Mouse (Mus musculus): ENCODE data around the gene Lrig1.

The Lrig1 gene

DNA sequence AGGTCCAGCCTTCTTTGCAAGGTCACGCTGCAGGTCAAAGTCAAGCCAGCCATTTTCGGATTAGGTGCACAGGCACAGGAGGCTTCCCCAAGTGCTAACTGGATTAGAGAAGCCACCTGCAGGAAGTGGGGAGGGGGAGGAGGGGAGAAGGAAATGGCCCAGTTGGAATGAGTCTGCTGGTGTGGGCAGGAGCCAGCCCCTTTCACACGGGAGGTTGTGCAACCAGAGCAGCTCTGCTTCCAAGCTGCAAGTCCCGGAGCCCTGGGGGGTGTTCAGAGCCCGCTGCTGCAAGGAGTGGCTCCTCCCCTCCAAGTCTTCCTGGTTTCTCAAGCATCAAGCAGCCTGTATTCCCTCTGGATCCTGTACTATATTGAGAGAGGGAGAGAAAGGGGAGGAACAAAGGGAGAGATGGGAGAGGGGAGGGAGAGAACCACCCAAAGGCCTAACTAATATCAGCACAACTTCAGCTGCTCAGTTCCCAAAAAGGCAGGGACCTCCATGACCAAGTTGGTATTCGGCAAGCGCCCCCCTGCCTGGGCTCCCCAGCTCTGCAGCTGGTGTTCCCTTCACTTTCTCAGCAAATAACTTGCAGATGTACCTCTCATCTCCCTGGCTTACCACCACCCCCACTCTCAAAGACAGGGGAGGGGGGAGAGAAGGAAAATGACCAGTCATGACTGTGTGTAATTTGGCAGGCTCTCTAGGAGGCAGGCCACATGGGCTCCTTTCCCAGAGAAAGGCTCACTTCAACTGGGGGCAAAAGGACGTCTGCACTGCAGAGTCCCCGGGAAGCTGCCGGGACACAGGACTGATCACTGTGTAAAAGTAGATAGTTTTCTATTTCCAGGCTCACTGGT, 52.2 kb downstream of the Lrig1 start:
- DNase-seq (ENCODE audit: low spot score), result peak; percentile 57

DNA sequence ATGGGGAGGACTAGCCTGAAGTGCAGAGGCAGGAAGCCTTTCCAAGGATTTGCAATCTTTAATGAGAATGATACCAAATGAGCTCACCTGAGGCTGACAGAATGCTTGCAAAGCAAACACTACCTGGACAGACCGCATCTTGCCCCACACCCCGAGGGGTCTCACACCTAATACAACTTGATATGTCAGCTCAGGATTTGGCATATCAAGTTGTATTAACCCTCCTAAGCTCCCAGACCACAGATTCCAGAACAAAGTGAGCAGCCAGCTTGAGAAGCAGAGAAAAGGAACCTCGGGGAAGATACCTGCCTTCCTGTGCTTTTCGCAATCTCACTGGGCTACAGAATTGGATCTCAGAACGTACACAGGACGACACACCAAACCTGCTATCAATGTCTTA, 53.1 kb downstream of the Lrig1 start:
- DNase-seq (ENCODE audit: low spot score), result no peak

DNA sequence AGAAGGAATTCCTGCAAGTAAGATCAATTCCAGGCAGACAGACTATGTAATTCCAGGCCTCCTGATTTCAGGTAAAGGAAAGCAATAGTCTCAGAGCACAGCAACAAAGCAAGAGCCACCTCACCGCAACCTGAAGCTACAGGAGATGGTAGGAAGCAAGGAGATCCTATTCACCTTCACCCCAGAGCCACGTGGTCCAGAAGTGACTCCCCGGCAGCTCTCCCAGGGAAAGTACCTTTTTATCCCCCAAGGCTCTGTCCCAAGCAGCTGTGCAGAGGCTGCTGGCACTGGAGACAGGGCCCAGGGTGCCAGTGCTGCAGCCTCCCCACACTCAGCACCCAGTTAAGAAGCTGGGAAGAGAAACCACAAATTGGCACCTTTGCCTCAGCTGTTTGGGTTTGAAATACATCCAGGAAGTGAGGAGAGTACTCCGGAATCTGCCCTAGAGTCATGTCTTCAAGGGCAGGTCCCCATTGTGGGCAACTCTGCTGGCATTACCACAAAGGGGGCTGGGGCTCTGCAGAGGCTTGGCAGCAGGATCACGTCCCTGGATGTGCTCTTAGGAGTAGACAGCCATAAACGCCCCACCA, 53.6 kb downstream of the Lrig1 start:
- DNase-seq (ENCODE audit: low spot score), result no peak

DNA sequence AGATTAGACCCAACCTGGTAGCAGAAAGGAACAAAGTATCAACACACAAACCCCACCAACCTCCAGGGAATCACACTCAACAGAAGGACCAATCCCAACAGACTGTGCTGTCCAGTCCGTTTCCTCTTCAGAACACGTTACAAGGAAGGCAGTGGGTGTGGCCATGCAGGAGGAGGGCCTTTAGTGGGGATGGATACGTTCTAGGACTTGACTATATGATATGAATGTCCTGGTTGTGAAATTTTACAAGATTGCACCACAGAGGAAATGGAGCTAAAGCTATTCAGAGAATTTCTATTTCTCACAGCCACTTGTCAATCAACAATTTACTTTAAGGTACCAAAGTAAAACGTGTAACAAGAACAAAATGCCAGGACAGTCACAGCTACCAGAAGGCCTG, 54.2 kb downstream of the Lrig1 start:
- no peak for DNase-seq (ENCODE audit: low spot score)

DNA sequence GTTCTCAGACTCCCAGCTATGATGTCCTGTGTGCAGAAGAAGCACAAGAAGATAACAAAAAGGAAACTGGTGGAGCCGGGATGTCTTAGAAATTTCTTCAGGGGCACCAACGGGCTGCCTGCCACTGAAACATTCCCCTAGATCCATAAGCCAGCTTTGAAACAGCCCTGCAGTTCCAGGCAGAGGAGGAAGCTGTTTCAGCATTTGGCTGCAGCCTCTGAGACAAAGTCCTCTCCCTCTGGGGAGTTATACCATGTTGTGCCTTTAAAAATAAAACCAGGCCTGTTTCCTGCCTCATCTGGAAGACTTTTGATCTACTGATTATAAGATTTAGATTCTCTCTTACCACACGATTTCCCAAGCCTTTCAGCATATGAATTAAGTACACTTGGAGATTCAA, 55.3 kb downstream of the Lrig1 start:
- DNase-seq (ENCODE audit: low spot score), result no peak

DNA sequence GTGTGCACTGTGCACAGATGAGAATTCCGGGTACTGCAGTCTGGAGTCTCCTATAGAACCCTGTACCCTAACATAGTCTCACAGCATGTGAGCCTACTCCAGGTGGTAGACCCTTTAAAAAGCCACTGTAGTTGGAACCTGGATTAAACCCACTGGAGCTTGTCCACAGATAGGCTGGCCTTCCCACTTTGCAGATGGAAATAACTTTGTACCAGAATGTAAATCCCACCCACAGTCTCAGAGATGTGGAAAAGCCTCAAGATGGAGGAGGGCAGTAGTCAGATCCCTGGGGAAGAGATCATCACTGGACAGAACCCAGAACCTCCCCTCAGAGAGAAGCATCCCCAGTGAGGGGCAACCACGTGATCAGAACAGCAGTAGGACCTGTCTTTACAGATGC, 56.0 kb downstream of the Lrig1 start:
- no peak for DNase-seq (ENCODE audit: low spot score)

DNA sequence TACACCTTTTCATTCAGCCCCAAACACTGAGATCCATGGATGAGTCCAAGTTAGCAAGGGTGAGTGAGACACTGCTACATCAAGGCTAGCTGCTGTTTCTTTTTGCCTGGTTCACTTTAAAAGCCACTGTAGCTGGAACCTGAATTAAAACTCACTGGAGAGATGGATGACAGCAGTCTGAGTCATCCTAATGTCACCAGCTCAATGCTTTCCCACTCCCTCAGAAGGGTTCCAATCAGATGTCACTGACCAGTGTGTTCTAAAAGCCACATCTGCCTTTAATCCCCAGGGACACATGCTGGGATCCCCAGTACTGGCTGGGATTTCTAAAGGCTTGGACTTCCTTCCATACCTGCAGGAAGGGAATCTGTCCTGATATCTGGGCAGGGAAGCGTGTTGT, 57.9 kb downstream of the Lrig1 start:
- no peak for DNase-seq (ENCODE audit: low spot score)

DNA sequence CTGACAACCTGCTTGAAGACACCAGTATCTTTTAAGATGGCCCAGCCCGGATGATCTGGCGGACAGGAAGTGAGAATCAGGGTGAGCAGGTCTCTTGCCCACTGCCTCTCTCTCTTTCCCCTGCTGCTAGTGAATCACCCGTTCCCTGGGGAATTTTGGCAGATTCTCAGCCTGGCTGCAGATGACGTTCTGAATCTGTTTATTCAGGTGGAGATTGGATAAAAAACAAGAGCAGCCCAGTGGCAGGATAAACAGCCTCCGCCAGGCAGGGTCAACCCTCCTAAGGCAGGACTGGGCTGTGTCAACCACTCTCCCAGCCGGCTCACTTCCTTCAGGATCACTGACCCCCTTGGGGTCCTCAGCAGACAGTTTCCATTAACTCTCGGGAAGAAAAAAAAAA, 59.7 kb downstream of the Lrig1 start:
- DNase-seq (ENCODE audit: low spot score), result peak; percentile 40

DNA sequence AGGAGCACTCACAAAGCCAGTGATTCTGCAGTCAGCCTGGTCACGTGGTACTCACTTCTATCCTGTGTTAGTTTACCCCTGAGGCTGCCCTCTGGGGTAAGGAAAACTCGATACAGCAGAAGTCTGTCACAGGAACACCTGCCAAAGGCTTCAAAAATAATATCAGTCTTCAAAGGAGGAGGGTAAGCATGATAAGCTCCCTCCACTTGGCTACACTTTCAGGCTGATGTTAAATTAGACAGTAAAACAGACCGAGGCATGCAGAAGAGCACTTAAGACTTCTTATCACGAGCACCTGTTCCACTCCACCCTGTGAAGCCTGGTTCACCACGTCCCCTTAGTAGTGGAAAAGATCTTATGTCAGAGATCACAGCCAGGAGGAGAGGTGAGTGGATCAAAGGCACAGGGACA, 62.9 kb downstream of the Lrig1 start:
- no peak for DNase-seq (ENCODE audit: low spot score)

DNA sequence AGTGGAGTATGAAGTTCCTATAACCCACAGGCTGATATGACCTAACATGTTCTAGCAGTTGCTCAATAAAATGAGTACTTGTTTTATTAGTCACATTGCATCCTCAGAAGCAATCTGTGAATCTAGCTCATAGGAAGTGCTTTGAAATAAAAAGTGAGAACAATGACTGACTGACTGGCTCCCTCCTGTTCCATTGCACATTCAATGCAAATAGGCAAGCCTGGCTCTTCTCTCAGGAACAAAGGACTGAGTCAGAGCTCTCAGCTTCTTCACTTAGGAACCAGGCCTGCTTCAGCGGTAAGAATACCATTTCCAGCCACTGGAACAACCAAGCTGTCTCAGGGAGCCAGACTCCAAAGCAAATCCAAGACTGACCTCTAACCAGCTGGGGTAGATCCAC, 64.6 kb downstream of the Lrig1 start:
- no peak for DNase-seq (ENCODE audit: low spot score)

DNA sequence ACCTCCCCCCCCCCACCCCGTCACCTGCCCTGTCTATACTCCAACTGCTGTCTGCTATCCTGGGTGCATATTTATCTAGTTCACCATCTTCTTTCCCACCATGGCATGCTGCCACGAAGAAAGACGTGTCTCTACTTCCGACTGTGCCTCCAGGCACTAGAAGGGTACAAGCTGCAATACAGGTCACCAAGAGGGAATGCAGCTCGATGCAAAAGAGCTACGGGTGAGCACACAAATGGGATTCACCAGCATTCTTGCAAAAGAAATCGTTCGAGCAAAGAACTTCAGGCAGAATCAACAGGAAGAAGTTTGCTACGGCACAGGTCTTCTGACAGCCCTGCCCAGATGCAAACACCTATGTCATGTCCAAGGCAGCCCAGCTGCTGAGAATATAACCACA, 65.2 kb downstream of the Lrig1 start:
- no peak for DNase-seq (ENCODE audit: low spot score)

DNA sequence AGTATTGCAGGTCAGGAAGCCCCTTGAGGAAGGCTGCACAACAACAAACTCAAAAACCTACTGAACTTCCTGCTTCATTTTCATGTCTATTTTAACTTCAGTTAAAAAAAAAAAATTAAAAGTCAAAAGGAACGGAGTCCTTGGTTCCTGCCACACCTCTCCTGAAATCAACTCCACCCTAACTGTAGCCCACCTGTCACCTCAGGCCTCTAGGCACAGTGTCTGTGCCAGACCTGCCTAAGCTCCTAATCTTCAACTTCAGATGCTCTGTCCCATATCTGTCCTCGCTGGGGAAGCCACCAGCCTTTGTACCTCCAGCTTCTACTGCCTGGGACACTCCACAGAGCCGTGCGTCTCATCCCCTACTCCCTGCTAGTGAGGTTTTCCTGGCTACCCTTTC, 65.7 kb downstream of the Lrig1 start:
- DNase-seq (ENCODE audit: low spot score), result no peak

DNA sequence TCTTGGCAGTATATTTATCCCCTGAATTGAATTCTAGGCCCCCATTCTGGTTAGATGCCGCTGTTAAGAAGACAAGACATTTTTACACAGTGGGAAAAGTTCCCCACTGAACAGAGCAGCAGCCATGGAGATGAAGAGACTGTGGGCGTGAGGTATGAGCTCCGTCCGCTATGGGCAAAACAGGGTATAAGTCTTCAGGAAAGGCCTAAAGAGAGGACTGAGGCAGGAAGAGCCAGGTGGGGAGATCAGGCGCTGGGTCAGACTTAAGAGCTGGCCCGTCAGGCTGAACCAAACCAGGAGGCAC, 68.2 kb downstream of the Lrig1 start:
- no peak for DNase-seq (ENCODE audit: low spot score)

DNA sequence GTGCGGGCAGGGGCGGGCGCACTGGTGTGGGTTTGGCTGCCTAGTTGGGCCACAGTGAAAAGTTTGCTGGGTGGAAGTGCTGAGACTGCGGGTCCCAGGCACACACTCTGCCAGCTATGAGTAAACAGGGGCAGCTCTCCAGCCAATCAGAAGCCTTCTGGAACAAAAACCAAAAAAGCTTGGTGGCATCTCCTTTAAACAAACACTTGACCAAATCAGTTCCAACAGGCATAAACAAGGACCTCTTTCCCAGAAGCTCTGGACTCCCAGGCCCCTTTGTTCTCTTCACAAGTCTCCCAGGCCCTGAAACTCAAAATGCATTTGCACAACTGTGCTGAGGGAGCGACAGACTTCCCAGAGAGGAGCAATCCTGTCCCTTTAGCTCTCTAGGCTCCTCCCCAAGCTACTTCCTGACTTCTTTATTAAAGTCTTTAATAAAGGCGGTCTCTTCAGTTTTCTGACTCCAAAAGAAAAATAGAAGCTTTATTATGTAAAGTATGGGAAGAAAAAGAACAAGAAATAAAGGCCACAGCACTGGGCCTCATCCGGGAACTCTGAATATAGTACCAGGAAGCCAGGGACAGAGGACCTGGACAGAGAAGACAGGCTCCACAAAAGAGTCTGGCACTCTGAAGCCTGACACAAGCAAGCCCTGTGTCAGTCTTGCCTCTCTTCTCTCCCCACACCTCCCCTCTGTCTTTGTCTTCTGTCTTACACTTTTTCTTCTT, 68.7 kb downstream of the Lrig1 start:
- no peak for DNase-seq (ENCODE audit: low spot score)

DNA sequence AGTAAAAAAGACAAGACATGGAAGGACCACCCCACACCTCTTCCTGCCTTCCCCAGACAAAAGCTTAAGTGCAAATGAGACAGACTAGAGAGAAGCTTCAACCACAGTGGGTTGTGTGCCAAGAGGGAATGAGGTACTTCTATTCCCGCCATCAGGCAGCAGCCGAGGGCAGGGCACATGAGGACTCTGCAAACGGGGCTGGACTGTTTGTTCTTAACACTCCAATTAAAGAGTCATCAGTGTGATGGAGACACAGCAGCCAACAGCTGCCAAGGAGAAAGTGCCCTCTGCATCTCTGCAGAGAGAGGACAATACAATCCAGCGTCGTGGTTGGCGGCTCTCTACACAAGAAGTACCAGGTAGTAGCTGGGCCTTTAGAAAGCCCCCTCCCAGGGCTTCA, 71.2 kb downstream of the Lrig1 start:
- no peak for DNase-seq (ENCODE audit: low spot score)

DNA sequence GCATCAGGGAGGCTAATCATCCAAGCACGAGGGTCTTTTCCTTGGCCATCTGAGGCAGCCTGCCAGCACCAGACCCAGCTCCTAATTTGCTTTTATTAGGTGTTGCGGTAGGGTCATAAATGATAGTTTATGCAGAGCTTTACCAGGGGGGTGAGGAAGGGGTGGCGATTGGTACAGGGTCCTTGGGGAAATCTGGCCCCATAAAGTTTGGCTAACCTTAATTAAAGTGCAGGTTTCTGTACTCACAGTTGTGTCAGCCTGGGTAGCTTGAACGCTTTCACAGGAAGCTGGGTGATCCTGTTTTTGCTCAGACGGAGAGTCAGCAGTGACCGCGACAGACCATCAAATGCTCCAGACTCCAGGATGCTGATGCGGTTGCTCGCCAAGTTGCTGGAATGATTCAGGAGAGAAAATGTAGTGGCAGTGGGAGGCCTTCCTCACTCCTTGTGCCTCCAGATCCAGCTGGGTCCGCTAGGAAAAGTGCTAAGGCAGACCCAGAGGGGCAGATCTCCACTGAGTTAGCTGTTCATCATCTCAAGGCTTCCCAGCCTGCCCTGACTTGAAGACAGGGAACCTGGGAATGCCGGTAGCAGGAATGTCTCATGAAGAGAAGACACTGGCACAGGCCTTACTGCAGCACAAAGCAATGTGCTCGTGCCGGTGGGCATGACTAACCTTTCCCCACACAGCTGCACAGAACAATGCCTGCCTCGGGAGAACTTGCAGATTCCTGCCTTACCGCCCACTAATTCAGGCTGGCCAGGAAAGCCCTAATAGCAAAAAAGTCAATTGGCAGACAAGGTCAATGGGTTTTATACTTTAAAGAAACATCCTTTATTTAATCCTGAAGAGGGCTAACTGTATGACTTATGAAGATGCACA, 72.0 kb downstream of the Lrig1 start:
- no peak for DNase-seq (ENCODE audit: low spot score)

DNA sequence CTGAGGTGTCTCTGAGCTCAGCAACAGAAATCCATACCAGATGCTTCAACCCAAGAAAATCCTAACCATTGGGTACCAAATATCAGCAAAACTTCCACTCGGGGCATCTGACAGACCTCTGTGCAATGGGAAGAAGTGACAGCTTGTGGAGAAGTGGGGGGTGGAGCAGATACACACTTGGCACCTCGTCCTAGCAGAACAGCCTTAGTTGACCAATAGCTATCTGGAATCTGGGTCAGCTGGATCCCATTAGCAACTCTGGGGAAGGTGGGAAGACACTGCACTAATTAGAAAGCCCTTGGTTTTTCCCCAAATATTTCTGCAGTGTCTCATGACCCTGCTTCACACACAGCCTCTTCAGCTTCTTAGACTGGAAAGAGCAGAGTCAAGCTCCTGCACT, 73.2 kb downstream of the Lrig1 start:
- DNase-seq (ENCODE audit: low spot score), result no peak

DNA sequence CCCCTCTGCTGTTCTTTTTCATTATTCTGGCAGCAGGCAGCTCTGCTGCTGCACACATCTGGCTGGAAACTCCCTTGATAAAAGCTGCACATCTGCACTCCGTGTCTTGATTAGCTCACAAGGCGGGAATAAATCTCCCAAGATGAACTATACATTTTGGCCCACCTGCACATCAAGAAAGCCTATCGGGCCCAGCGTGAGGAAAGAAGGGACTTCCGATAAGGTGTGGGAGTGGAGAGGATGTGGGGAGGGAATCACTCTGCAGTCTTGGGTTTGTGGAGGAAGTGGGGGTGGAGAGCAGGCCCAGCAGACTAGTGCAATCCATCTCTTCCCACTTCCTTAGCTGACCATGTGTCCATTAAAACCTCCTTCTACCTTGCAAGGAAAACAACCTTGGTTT, 74.1 kb downstream of the Lrig1 start:
- DNase-seq (ENCODE audit: low spot score), result no peak

DNA sequence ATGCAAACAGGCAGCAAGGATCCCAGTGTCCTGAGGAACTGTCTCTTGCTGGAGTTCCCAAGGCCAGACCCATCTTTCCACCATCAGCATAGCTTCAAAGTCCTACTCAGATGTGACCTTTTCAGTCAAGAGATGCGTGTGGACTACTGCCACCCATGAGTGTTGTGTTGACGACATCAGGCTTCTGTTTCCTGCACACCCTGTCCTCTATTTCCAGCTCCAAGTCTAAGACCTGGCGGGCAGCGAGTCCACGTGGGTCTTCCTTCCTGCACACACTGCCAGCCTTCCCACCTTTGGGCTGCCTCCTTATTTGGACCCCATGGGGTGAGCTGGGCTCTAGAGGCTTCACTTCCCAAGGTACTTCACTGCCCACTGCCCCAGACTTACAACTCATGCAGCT, 75.4 kb downstream of the Lrig1 start:
- DNase-seq (ENCODE audit: low spot score), result no peak

DNA sequence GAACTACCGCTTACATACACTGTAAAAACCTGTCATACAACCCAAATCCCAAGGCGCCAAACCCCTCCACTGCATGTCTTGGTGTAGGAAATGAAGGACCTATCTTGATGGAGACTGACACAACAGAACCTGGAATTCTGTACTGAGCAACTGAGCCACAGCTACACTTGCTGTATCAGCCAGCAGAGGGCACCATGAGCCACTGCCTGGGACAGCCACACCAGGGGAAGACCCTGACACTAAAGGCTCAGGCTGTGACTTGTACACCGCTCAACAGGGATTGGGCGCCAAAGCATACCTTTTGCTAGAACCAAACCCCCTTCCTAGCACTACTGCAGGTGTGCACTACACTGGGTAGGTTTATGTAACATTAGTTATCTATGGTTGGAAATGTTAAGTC, 77.0 kb downstream of the Lrig1 start:
- DNase-seq (ENCODE audit: low spot score), result no peak

DNA sequence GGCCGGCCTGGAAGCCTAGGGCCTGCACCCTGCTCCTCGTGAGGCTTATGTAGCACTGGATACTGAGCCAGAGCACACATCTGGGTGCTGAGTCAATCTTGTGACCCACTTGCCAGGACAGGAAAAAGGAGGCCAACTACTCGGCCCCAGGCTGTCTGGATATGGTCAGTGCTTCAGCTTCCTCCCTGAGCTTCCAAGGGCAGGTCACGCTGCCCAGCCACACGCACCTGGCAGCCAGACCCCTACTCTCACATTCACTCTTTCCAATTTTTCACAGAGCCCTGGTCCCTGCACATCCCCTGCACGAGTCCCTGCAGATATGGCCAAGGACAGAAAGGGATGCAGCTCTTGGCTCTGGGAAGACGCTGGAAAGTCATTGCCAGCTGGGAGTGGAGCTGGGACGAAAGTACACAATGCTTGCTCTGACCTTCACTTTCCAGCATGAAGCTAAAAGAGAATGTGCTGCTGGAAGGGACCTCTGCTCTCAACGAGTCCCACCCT, 79.1 kb downstream of the Lrig1 start:
- DNase-seq (ENCODE audit: low spot score), result peak; percentile 68

DNA sequence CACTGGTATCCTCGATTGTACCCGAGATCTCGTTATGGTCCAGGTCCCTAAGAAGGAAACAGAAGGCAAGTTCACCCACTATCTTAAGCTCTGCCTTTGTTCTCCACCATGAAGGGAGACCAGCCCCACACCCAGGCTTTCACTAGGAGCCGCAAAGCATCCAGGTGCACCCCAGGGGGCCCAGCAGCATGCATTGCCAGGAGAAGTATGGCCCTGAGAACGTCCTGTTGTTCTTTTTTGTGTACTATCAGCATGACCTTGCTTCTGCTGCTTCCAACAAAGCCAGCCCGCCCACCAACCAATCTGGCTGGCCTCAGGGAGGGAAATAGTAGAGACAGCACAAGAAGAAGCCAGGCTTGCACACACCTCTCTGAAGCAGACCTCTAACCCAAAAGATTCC, 79.7 kb downstream of the Lrig1 start:
- DNase-seq (ENCODE audit: low spot score), result peak; percentile 47

All from ovary, adult 18-20 months (tissue).